Mouse (Mus musculus) lung, postnatal 0 days (tissue): ENCODE results near the gene Klk1b4. TPM values are rescaled to one million over a fixed set of nuclear protein-coding genes. Genes with fewer than 3 reads are reported as not detected.
"Not testable (repeated sequence)": the region's sequence is repeated elsewhere in the genome, so short reads cannot be mapped to it uniquely, and the experiment has no call there.

ENCODE experiments used
- ATAC-seq: fragments of 200-750 bp; cut with Nextera tagmentation; 2 replicates; pipeline ENCODE4 v1.8.0; 2017; ENCODE audit warnings: moderate library complexity
- DNase-seq: peaks from one replicate; pipeline ENCODE4 v3.0.0-alpha.2; 2016; ENCODE audit warnings: low spot score
- H3K27ac ChIP-seq: fragments of 300-500 bp; sonication (generic); 2 replicates; pipeline ENCODE4 v1.5.1; 2014; ENCODE audit warnings: antibody characterized with exemption, mild to moderate bottlenecking, low read length, mixed read lengths
- H3K27me3 ChIP-seq: fragments of 300-500 bp; sonication (generic); replicated peaks from 2 replicates; pipeline ENCODE4 v1.6.1; 2014; ENCODE audit warnings: low read length, mixed read lengths; ENCODE audit not compliant: insufficient read depth
- H3K36me3 ChIP-seq: fragments of 300-500 bp; sonication (generic); 2 replicates; pipeline ENCODE4 v1.6.1; 2014; ENCODE audit warnings: low read length, mixed read lengths; ENCODE audit not compliant: insufficient read depth
- H3K4me1 ChIP-seq: fragments of 300-500 bp; sonication (generic); 2 replicates; pipeline ENCODE4 v1.6.1; 2014; ENCODE audit warnings: antibody characterized with exemption, low read depth, low read length, mixed read lengths; ENCODE audit not compliant: insufficient read depth
- H3K4me2 ChIP-seq: fragments of 300-500 bp; sonication (generic); replicated peaks from 2 replicates; pipeline ENCODE4 v1.6.1; 2014; ENCODE audit warnings: low read depth, mild to moderate bottlenecking, low read length, moderate library complexity, mixed read lengths
- H3K4me3 ChIP-seq: fragments of 300-500 bp; sonication (generic); 2 replicates; pipeline ENCODE4 v1.5.1; 2014; ENCODE audit warnings: low read depth, low read length
- H3K9ac ChIP-seq: fragments of 300-500 bp; sonication (generic); replicated peaks from 2 replicates; pipeline ENCODE4 v1.6.1; 2014; ENCODE audit warnings: low read depth, mild to moderate bottlenecking
- H3K9me3 ChIP-seq: fragments of 300-500 bp; sonication (generic); 2 replicates; pipeline ENCODE4 v1.6.1; 2016; ENCODE audit warnings: low read length, mixed read lengths
- CTCF ChIP-seq: IDR thresholded peaks from 2 replicates; pipeline ENCODE4 v1.5.1; 2016; ENCODE audit warnings: antibody characterized with exemption, mild to moderate bottlenecking
- EP300 ChIP-seq: IDR thresholded peaks from 2 replicates; pipeline ENCODE4 v1.6.1; 2016; ENCODE audit warnings: antibody characterized with exemption, mild to moderate bottlenecking, control low read depth
- WGBS: fragments of 180-500 bp; shearing (Covaris S2); extraction: QIAGEN DNeasy Blood & Tissue Kit; methylation state at CpG from one replicate; pipeline ENCODE4 v1.1.7; 2014; 5-methylcytosine and 5-hydroxymethylcytosine counted together
- polyA plus RNA-seq: library from polyadenylated mRNA; unstranded; fragments of >200 nt; fragmentation: Nextera tagmentation; extraction: Ambion mirVana; gene quantifications from 2 replicates; pipeline ENCODE4 v1.2.1, GENCODE M21; 2015

The Klk1b4 gene
- not detected in 2 replicates for polyA plus RNA-seq

- not testable (repeated sequence) for H3K9me3 ChIP-seq, DNase-seq, H3K36me3 ChIP-seq, H3K27me3 ChIP-seq, ATAC-seq, H3K4me1 ChIP-seq, H3K27ac ChIP-seq, H3K4me2 ChIP-seq, H3K9ac ChIP-seq, H3K4me3 ChIP-seq
- WGBS: 16% methylated on average over 3 of the region's 3 CpGs
These were observed at the start of gene Klk1b4 for GRCm38 (mm10) chr7:44207135-44207534. Gene Klk1b4, plus strand, starts transcription at chr7:44207435.

GRCm38 (mm10) chr7:44179299-44180045, 27.8 kb upstream of the Klk1b4 start:
- no peak overlapping the region for H3K4me3 ChIP-seq
- H3K27ac ChIP-seq: no peak overlapping the region
- no peak overlapping the region for H3K9ac ChIP-seq
- no peak for DNase-seq
- no peaks in the 10 kb centered on the region for H3K36me3 ChIP-seq
- H3K27me3 ChIP-seq: no peaks in the 10 kb centered on the region
- no peaks in the 10 kb centered on the region for H3K4me1 ChIP-seq
- no peaks in the 10 kb centered on the region for H3K9me3 ChIP-seq
- ATAC-seq: no peak
- no peak overlapping the region for H3K4me2 ChIP-seq
- WGBS: 46% methylated on average over 9 of the region's 9 CpGs
- TF ChIP-seq EP300 (no peak), CTCF (no peak)

DNA sequence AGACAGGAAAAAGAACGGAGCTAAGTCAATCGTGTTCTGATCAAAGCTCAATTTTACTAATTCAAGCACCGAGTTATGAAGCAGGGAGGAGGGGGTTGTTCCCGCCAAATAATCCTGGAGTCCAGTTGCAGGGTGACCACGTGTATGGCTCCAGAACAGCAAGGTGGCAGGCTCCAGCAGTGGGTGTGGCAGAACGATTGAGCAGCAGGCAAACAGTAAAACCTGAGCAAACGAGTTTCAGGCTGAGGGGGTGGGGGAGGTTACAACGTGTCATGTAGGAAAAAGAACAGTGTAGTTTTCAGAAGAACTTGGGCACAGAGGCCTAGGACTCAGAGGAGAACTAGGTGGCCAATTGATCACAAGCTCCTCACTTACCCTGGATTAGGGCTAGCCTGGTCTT, 20.7 kb upstream of the Klk1b4 start:
- H3K9ac ChIP-seq, ATAC-seq, H3K36me3 ChIP-seq, H3K4me1 ChIP-seq, H3K4me2 ChIP-seq, H3K9me3 ChIP-seq, H3K27me3 ChIP-seq, DNase-seq, H3K4me3 ChIP-seq, H3K27ac ChIP-seq: not testable (repeated sequence)
- WGBS: 56% methylated on average over 8 of the region's 8 CpGs

GRCm38 (mm10) chr7:44187936-44188335, 19.3 kb upstream of the Klk1b4 start, which contains the start of gene Klk1b24:
Gene Klk1b24, plus strand, starts transcription at chr7:44188236.
- H3K27ac ChIP-seq, H3K9ac ChIP-seq, H3K9me3 ChIP-seq, H3K4me2 ChIP-seq, H3K4me3 ChIP-seq, H3K36me3 ChIP-seq, H3K27me3 ChIP-seq, H3K4me1 ChIP-seq, ATAC-seq, DNase-seq: not testable (repeated sequence)

- DNase-seq, H3K4me1 ChIP-seq: not testable (repeated sequence)
- WGBS: 90% methylated on average over 1 of the region's 1 CpGs
These were observed 13.8 kb upstream of the Klk1b4 start for GRCm38 (mm10) chr7:44193466-44193865.

DNA sequence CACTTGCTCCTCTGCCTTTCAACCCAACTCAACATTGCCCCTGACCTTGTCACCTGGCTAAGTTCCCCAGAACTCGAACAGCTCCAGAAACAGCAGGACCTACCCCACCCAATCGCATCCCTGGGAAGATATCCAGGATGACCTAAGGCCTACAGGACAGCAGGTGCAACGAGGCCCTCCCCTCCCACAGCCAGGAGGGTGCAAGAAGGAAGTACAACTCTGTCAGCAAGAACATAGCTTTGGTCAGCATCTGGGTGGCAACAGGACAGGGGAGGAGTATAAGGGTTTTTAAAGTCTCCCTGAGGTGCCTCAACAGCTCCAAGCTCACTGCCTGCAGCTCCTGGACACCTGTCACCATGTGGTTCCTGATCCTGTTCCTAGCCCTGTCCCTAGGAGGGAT, 9.3 kb upstream of the Klk1b4 start, which contains the start of gene Klk1b3:
Klk1b3 (plus strand) TSS at position 301 of the 400 bp plus-strand sequence.
- no peak within 1 kb of the TSS for H3K9ac ChIP-seq
- no peaks in the 10 kb centered on the region for H3K36me3 ChIP-seq
- WGBS: 54% methylated on average over 3 of the region's 3 CpGs
- no peaks in the 10 kb centered on the region for H3K27me3 ChIP-seq
- no peaks in the 10 kb centered on the region for H3K4me1 ChIP-seq
- no peak within 1 kb of the TSS for H3K27ac ChIP-seq
- TF ChIP-seq EP300 (no peak), CTCF (no peak)
- H3K4me3 ChIP-seq: no peak within 1 kb of the TSS
- H3K4me2 ChIP-seq: no peak within 1 kb of the TSS
- ATAC-seq (no peak), DNase-seq (no peak)
- no peaks in the 10 kb centered on the region for H3K9me3 ChIP-seq

More at GRCm38 (mm10) chr7:44193466-44193865, 13.8 kb upstream of the Klk1b4 start:
- not testable (repeated sequence) for ATAC-seq, H3K36me3 ChIP-seq, H3K9me3 ChIP-seq, H3K4me2 ChIP-seq, H3K4me3 ChIP-seq, H3K27me3 ChIP-seq, H3K27ac ChIP-seq, H3K9ac ChIP-seq

DNA sequence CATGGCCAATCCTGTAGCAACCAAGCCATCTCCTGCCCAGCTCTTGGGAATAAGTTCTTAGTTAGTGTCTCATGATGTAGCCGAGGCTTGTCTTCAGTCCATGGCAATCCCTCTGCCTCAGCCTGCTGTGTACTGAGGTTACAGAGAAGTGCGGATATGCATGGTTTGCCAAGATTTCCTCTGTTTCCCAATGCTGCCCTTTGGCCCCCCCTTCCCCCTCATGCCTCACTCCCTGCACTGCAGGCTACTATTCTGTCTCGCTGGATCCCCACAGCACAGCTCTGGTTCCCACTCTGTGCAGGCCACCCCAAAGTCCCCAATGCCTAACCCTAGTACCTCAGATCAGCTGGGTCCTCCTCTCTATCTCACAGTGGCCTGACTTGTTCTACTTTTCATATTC, 1.1 kb downstream of the Klk1b4 start:
- WGBS: 80% methylated on average over 3 of the region's 3 CpGs
- ATAC-seq: no peak

More for the DNA sequence above, 1.1 kb downstream of the Klk1b4 start:
- Histone ChIP-seq H3K27me3 (no peaks in the 10 kb centered on the region), H3K27ac (no peak overlapping the region), H3K9ac (no peak overlapping the region), H3K4me3 (no peak overlapping the region), H3K4me1 (no peaks in the 10 kb centered on the region), H3K36me3 (no peaks in the 10 kb centered on the region), H3K9me3 (no peaks in the 10 kb centered on the region), H3K4me2 (no peak overlapping the region)
- TF ChIP-seq CTCF: no peak
- DNase-seq: no peak
